Comparison of ENCODE assay signal across 27 mouse cellular contexts in the genomic region with DNA sequence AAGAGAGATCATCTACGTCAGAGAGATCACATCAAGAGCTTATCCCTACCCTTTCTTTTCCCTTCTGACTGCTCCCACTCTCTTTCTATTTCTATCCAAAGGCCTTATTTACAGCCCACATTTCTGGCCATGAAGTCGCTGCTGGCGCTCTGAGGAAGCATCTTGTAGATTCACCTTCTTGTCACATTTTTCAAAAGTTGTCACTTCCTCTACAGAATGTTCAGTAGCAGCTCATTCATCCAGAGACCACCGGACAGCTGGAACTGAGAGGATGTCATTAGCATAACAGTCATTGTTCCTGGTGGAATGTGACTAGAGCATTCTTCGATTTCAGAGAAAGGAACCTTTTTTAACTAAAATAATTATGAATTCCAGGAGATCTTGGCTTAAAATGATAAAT. TPM values are rescaled to one million over a fixed set of nuclear protein-coding genes. Genes with fewer than 3 reads are reported as not detected.
"Had no signal": no experiment of that assay in that cellular context is flagged by ENCODE, and none has a peak within 500 bp of the region (broad histone marks: within the 10 kb centered on the region; RNA-seq: fewer than 3 reads in every experiment).

No protein-coding gene starts in this region.

- H3K4me1 ChIP-seq: liver, embryonic 13.5 days; midbrain, embryonic 13.5 days; stomach, embryonic 15.5 days had no signal

- H3K9ac ChIP-seq: liver, embryonic 13.5 days; lung, embryonic 14.5 days; midbrain, embryonic 13.5 days; stomach, embryonic 15.5 days had no signal

- H3K36me3 ChIP-seq: liver, embryonic 13.5 days; midbrain, embryonic 10.5 days; midbrain, embryonic 13.5 days; stomach, embryonic 15.5 days had no signal

- H3K4me3 ChIP-seq: left cerebral cortex, adult 2 months; liver, embryonic 13.5 days; midbrain, embryonic 10.5 days; midbrain, embryonic 13.5 days; stomach, embryonic 15.5 days had no signal

- H3K9me3 ChIP-seq: liver, embryonic 13.5 days; midbrain, embryonic 10.5 days; midbrain, embryonic 13.5 days; stomach, embryonic 15.5 days had no signal

- DNase-seq: kidney, adult 2 months; kidney, postnatal 25 days; layer of hippocampus, postnatal 36 days; liver, embryonic 13.5 days; lung, embryonic 14.5 days; right cerebral cortex, postnatal 14 days; spleen, adult 18-20 months; thymus, postnatal 25 days had no signal

- H3K27ac ChIP-seq: kidney, postnatal 0 days; left cerebral cortex, adult 2 months; liver, embryonic 13.5 days; macrophage; midbrain, embryonic 10.5 days; midbrain, embryonic 13.5 days; stomach, embryonic 15.5 days had no signal

- H3K27me3 ChIP-seq: liver, embryonic 13.5 days; midbrain, embryonic 13.5 days; stomach, embryonic 15.5 days had no signal

- H3K4me2 ChIP-seq: liver, embryonic 13.5 days; lung, embryonic 14.5 days; midbrain, embryonic 13.5 days; stomach, embryonic 15.5 days had no signal

- ATAC-seq: intestine, postnatal 0 days; lung, postnatal 0 days; midbrain, embryonic 13.5 days had no signal

RNA-seq across cellular contexts. Expression of a gene that starts 26.6 kb away (rescaled TPM):
- total RNA-seq: layer of hippocampus, adult 8-10 months; layer of hippocampus, postnatal 10 days; layer of hippocampus, postnatal 36 days; left cerebral cortex, adult 2 months; left cerebral cortex, postnatal 10 days; left cerebral cortex, postnatal 36 days; midbrain, postnatal 0 days had no signal
- polyA plus RNA-seq: kidney, postnatal 0 days; midbrain, embryonic 10.5 days; midbrain, embryonic 13.5 days; midbrain, postnatal 0 days; neural tube, embryonic 11.5 days; neural tube, embryonic 14.5 days had no signal

RNA-seq across cellular contexts. Expression of a gene that starts 54.2 kb away (rescaled TPM):
- total RNA-seq: layer of hippocampus, adult 8-10 months; layer of hippocampus, postnatal 10 days; layer of hippocampus, postnatal 36 days; left cerebral cortex, adult 2 months; left cerebral cortex, postnatal 10 days; left cerebral cortex, postnatal 36 days; midbrain, postnatal 0 days had no signal
- polyA plus RNA-seq: intestine, postnatal 0 days; kidney, adult 2 months; kidney, embryonic 14.5 days; kidney, postnatal 0 days; limb, embryonic 14.5 days; liver, adult 2 months; liver, embryonic 13.5 days; liver, embryonic 16.5 days; lung, embryonic 14.5 days; lung, postnatal 0 days; macrophage; midbrain, embryonic 10.5 days; midbrain, embryonic 13.5 days; midbrain, postnatal 0 days; neural tube, embryonic 14.5 days; stomach, embryonic 15.5 days had no signal
